Mouse (Mus musculus) neural tube, embryonic 12.5 days (tissue): Measurements from ENCODE around the gene Fam222a. TPM values are rescaled to one million over a fixed set of nuclear protein-coding genes. Genes with fewer than 3 reads are reported as not detected.
A peak's percentile ranks its signal among the peaks of the same experiment; 100 is the strongest.

Experiments
- ATAC-seq: fragments of 200-750 bp; cut with Nextera tagmentation; 2 replicates; pipeline ENCODE4 v1.8.0; 2017; ENCODE audit warnings: low read depth, mild to moderate bottlenecking, moderate TSS enrichment, moderate library complexity; ENCODE audit not compliant: low FRiP score
- H3K27ac ChIP-seq: fragments of 300-500 bp; sonication (generic); 2 replicates; pipeline ENCODE4 v1.5.1; 2016
- H3K27me3 ChIP-seq: fragments of 300-500 bp; sonication (generic); replicated peaks from 2 replicates; pipeline ENCODE4 v1.6.1; 2016; ENCODE audit warnings: mild to moderate bottlenecking
- H3K36me3 ChIP-seq: fragments of 300-500 bp; sonication (generic); 2 replicates; pipeline ENCODE4 v1.6.1; 2016; ENCODE audit warnings: mild to moderate bottlenecking
- H3K4me1 ChIP-seq: fragments of 300-500 bp; sonication (generic); 2 replicates; pipeline ENCODE4 v1.6.1; 2016
- H3K4me2 ChIP-seq: fragments of 300-500 bp; sonication (generic); replicated peaks from 2 replicates; pipeline ENCODE4 v1.6.1; 2016; ENCODE audit warnings: mild to moderate bottlenecking
- H3K4me3 ChIP-seq: fragments of 300-500 bp; sonication (generic); 2 replicates; pipeline ENCODE4 v1.5.1; 2016
- H3K9ac ChIP-seq: fragments of 300-500 bp; sonication (generic); 2 replicates; pipeline ENCODE4 v1.6.1; 2016; ENCODE audit warnings: mild to moderate bottlenecking
- H3K9me3 ChIP-seq: fragments of 300-500 bp; sonication (generic); 2 replicates; pipeline ENCODE4 v1.6.1; 2016; ENCODE audit warnings: mild to moderate bottlenecking
- WGBS: fragments of 180-500 bp; shearing (Covaris S2); methylation state at CpG from one replicate; pipeline ENCODE4 v1.1.7; 2016; 5-methylcytosine and 5-hydroxymethylcytosine counted together
- polyA plus RNA-seq: library from polyadenylated mRNA; unstranded; fragments of >200 nt; fragmentation: Nextera tagmentation; extraction: Ambion mirVana; gene quantifications from 2 replicates; pipeline ENCODE4 v1.2.1, GENCODE M21; 2016

Gene Fam222a
- polyA plus RNA-seq, result 7.2 and 8.0 TPM in 2 replicates

DNA sequence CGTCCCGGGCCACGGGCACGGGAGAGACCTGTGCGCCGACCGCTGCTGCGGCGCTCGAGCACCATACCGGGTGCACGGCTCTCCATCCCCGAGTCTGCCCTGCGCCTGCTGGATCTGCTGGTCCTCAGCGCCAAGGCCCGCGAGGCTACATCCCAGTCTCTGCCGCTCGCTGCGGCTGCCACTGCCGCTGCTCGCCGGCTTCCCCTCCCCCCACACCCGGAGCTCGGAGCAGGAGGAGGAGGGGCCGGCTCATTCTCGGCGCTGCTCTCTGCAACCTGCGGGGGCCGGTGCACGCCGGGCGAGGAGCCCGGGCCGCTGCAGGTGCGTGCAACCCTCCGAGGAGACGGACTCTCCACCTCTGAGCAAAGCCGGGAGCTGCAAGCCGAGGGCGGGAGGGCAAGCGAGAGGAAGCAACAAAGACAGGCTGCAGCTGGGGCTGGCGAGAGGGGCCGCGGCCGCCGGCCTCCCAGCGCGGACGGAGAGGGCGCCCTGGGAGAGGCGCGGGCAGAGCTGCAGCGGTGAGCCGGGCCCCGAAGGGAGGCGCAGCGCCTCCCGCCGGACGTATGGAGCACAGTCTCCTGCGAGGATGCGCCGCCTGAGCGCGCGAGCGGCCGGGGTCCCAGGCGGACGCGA lies at the start of gene Fam222a:
Fam222a (plus strand) TSS at position 452 of the 633 bp plus-strand sequence.
- peak within 1 kb of the TSS; percentile 82 for H3K9ac ChIP-seq
- no peaks in the 10 kb centered on the region for H3K36me3 ChIP-seq
- H3K27ac ChIP-seq, result peak within 1 kb of the TSS; percentile 86
- H3K4me2 ChIP-seq, result peak within 1 kb of the TSS; percentile 89
- H3K4me3 ChIP-seq, result peak within 1 kb of the TSS; percentile 60
- peak; percentile 55 for ATAC-seq
- H3K4me1 ChIP-seq, result peaks cover 43% of the 10 kb centered on the region
- peaks cover 5% of the 10 kb centered on the region; the same call in 1 of the 2 replicates for H3K27me3 ChIP-seq
- H3K9me3 ChIP-seq, result 0 out of 2 replicates have a peak, but pooled peaks cover 7% of the 10 kb centered on the region
- under 1% methylated on average over 70 of the region's 72 CpGs for WGBS

DNA sequence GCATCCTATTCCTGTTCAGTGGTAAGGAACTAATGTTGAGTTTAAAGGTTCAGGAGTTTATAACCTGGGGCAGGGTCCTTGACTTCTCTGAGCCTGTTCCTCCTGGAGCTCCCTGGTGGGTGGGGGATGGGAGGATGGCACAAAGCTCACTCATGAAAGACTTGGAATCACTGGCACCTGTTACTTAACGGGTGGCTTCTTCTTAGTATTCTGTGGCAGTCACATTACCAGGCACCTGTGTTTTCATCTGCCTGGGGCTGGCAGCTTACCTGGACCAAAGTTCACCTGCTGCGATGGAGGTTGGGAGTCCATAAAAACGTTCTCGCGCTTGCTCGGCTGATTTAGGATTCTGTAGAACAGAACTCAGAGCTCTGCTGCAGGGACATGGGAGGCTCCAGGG lies 39.5 kb upstream of the Fam222a start:
- no peak for ATAC-seq
- Histone ChIP-seq H3K36me3 (no peaks in the 10 kb centered on the region), H3K4me3 (no peak overlapping the region), H3K27ac (no peak overlapping the region), H3K9me3 (no peaks in the 10 kb centered on the region), H3K4me2 (no peak overlapping the region), H3K4me1 (no peaks in the 10 kb centered on the region), H3K27me3 (no peaks in the 10 kb centered on the region), H3K9ac (no peak overlapping the region)
- WGBS, result 91% methylated on average over 6 of the region's 6 CpGs

DNA sequence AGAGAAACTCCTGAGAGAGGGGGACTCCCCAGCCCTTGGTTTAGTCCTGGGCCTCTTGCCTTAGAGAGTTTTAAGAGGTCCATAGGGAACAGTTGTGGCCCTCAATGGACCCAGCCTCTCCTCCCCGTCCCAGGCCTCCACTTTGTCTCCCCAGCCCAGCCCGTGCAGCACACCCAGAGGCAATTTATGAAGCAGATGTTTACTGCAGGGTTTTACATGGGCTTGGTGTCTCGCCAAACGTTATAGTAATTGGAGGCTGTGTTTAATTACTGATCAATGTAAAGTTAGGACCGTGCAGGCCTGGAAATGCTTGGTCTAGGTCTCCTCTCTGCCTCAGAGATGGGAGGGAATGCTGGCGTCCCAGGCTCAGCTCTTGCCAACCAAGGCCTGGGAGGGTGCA lies 37.5 kb upstream of the Fam222a start:
- Histone ChIP-seq H3K4me3 (no peak overlapping the region), H3K4me1 (no peaks in the 10 kb centered on the region), H3K36me3 (no peaks in the 10 kb centered on the region), H3K4me2 (no peak overlapping the region), H3K27ac (no peak overlapping the region), H3K9me3 (no peaks in the 10 kb centered on the region), H3K9ac (no peak overlapping the region), H3K27me3 (no peaks in the 10 kb centered on the region)
- WGBS, result 46% methylated on average over 6 of the region's 6 CpGs
- no peak for ATAC-seq

DNA sequence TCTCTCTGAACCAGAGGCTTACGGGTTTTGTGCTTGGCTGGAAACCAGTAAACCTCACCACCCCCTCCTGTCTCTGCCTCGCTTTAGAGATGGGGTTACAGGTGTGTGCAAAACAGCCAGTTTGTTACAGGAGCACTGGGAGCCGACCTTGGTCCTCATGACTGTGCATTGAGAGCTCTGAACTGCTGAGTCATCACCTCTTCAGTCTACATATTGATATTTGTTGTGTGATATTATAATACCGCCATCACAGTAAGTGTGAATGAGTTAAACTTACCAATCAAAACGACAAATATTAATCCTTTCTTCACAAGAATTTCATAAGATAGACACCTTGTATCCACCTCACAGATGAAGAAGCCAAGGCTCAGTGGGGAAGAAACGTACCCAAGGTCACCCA lies 35.8 kb upstream of the Fam222a start:
- 78% methylated on average over 6 of the region's 6 CpGs for WGBS
- no peak overlapping the region for H3K9ac ChIP-seq
- no peaks in the 10 kb centered on the region for H3K9me3 ChIP-seq
- H3K4me2 ChIP-seq, result no peak overlapping the region
- H3K27me3 ChIP-seq, result 0 out of 2 replicates have a peak, but pooled peaks cover 10% of the 10 kb centered on the region
- no peaks in the 10 kb centered on the region for H3K4me1 ChIP-seq
- H3K4me3 ChIP-seq, result no peak overlapping the region
- no peaks in the 10 kb centered on the region for H3K36me3 ChIP-seq
- no peak for ATAC-seq
- no peak overlapping the region for H3K27ac ChIP-seq

DNA sequence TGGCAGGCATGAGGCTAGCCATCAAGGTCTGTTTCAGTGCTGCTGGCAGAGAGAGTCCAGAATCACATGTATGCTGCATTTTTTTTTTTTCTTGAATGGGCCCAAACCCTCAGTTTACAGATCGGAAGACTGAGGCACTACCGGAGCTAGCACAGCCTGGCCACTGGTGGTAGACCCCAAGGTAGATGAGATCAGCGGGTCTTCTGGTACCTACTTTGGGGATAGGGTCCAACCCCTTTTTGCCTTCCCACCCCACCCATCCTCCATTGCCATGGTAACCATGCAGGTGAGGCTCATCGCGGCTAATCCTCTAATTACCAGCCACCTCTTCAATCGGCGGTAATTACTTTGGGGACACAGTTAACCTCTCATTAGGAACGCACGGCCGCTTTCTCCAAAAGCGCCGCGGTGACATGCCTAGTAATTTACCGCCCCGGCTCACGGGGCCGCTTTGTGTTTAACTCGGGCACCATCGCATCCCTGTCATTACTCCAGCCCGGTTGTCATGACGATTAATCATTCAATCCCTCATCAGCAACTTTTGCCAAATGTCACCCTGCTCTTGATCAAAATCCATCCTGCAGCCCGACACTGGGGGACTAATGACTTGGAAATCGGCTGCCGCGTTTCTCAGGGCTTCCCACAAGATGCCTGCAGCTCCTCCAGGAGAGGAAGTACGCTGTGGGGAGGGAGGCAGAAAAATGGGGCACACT lies 30.4 kb upstream of the Fam222a start:
- H3K4me2 ChIP-seq, result peak overlapping the region; percentile 18
- no peak overlapping the region for H3K27ac ChIP-seq
- H3K4me3 ChIP-seq, result no peak overlapping the region
- ATAC-seq, result peak; percentile 44; the same call in 1 of the 2 replicates
- no peaks in the 10 kb centered on the region for H3K36me3 ChIP-seq
- H3K9me3 ChIP-seq, result no peaks in the 10 kb centered on the region
- H3K4me1 ChIP-seq, result peaks cover 17% of the 10 kb centered on the region
- peaks cover 19% of the 10 kb centered on the region for H3K27me3 ChIP-seq
- H3K9ac ChIP-seq, result no peak overlapping the region
- WGBS, result 7% methylated on average over 26 of the region's 26 CpGs

DNA sequence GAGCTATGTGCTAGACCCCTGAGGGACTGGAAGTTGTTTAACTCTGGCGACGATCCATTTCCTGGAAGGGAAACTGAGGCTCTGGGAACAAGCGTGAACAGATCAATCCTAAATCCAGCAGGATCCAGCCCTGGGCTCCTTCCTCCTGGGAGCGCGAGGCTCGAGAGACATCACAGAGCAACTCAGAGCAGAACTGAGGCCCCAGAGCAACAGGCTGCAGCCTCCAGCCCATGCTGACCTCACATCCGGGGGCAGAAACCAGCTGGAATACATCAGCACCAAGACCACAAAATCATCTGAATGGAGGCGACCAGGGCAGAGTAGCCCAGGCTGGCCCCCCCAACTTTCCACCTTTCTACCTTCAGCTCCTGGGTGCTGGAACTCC lies 29.8 kb upstream of the Fam222a start:
- 0 out of 2 replicates have a peak, but pooled peaks have one; percentile 2 for ATAC-seq
- no peaks in the 10 kb centered on the region for H3K9me3 ChIP-seq
- no peak overlapping the region for H3K4me3 ChIP-seq
- 18% methylated on average over 8 of the region's 8 CpGs for WGBS
- peaks cover 17% of the 10 kb centered on the region for H3K4me1 ChIP-seq
- H3K9ac ChIP-seq, result no peak overlapping the region
- H3K4me2 ChIP-seq, result peak overlapping the region; percentile 18
- H3K27me3 ChIP-seq, result peaks cover 19% of the 10 kb centered on the region
- no peaks in the 10 kb centered on the region for H3K36me3 ChIP-seq
- no peak overlapping the region for H3K27ac ChIP-seq

DNA sequence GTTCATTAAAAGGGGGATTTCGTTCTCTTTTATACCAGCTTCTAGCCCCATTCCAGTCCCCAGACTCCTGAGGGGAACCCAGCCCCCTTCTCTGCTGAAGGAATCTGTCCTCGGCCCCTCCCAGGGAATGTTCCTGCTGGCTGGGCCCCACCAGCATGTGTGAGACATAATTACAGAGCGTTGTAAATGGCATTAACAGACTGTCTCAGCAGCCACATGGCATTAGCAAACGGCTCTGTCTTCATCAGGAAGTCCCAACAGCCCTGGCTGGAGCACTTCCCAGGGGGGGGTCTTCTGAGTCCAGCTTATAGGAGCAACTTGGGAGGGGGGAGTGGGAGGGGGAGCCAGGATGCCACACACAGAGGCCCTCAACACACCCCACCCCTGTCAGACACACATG lies 29.1 kb upstream of the Fam222a start:
- Histone ChIP-seq H3K27ac (no peak overlapping the region), H3K9me3 (0 out of 2 replicates have a peak, but pooled peaks cover 1% of the 10 kb centered on the region), H3K9ac (no peak overlapping the region), H3K4me2 (no peak overlapping the region), H3K36me3 (no peaks in the 10 kb centered on the region), H3K27me3 (peaks cover 19% of the 10 kb centered on the region), H3K4me3 (no peak overlapping the region), H3K4me1 (peaks cover 17% of the 10 kb centered on the region)
- no peak for ATAC-seq
- 16% methylated on average over 4 of the region's 4 CpGs for WGBS

DNA sequence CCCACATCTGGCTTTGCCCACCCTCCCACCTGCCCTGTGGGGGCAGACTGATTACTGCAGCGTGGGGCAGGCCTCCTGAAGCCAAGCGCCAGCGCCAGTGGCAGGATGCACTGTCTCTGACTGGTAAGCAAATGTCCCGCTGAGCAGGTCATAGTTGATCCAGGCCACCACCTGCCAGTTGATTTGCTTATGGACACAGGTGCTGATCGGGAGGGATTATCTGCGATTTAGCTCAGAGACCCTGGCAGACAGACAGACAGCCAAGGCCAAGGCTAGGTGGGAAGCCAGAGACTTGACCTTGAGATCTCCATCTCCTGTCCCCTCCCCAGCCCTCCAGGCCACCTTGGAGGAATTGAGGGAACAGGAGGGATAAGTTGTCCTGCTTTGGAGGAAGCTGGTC lies 28.1 kb upstream of the Fam222a start:
- WGBS, result 70% methylated on average over 6 of the region's 6 CpGs
- H3K36me3 ChIP-seq, result no peaks in the 10 kb centered on the region
- no peak overlapping the region for H3K9ac ChIP-seq

DNA sequence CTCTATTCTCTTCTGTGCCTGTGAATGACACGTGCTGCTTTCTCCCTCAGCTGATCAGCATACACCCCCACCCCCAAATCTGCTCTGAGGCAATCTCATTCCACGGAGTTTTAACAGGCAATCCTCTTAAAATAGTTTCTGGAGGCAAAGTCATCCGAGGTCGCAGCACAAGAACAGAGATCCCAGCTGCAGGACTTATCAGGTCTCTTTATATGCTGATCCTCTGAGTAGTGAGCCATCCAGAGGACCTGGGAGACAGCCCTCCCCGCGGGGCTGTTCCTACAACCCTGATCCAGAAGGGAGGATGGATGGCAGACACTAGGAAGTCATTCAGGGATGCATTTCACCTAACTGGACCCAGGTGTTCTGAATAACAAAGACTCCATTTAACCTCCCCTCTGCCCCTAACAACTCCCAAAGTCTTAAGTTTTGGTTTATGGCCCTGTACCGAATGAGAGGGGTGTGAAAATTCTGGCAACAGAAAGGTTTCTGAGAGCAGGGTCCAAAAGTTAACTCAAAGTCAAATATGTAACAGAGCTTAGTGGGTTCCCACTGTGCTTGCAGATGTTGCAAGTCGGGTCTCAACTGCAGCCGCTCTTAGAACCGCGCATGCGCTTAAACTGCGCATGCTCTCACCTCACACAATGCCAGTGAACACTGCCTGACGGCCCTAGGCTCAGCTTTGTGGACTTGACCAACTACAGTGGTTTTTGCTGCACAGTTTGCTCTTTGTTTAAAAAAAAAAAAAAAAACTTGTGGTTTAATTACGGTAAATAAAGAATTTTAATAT lies 26.0 kb upstream of the Fam222a start:
- Histone ChIP-seq H3K4me2 (no peak overlapping the region), H3K4me1 (peaks cover 17% of the 10 kb centered on the region), H3K27ac (no peak overlapping the region), H3K27me3 (peaks cover 11% of the 10 kb centered on the region), H3K4me3 (no peak overlapping the region), H3K9me3 (0 out of 2 replicates have a peak, but pooled peaks cover 4% of the 10 kb centered on the region), H3K36me3 (no peaks in the 10 kb centered on the region), H3K9ac (no peak overlapping the region)
- no peak for ATAC-seq
- 29% methylated on average over 15 of the region's 15 CpGs for WGBS

More for the DNA sequence above, 28.1 kb upstream of the Fam222a start:
- H3K27ac ChIP-seq, result no peak overlapping the region
- peaks cover 19% of the 10 kb centered on the region for H3K27me3 ChIP-seq
- H3K4me3 ChIP-seq, result no peak overlapping the region
- H3K4me1 ChIP-seq, result peaks cover 17% of the 10 kb centered on the region
- H3K9me3 ChIP-seq, result 0 out of 2 replicates have a peak, but pooled peaks cover 4% of the 10 kb centered on the region
- no peak overlapping the region for H3K4me2 ChIP-seq
- no peak for ATAC-seq

DNA sequence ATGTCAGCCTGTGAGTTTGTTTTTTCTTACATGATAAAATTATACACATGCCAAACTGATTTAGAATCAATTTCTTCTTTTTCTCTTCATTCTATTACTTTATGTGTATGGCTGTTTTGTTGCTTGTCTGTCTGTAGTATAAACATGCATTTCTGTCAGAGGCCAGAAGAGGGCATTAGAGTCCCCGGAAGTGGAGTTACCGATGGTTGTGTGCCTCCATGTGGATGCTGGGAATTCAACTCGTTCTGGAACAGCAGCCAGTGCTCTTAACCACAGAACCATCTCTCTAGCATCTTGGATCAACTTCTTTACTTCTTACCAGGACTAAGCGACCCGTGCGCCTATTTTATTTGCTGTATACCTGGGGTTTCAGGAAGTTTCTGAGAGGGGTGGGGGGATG lies 24.2 kb upstream of the Fam222a start:
- Histone ChIP-seq H3K9ac (no peak overlapping the region), H3K27ac (no peak overlapping the region), H3K9me3 (0 out of 2 replicates have a peak, but pooled peaks cover 4% of the 10 kb centered on the region), H3K4me2 (no peak overlapping the region), H3K27me3 (peaks cover 4% of the 10 kb centered on the region; the same call in 1 of the 2 replicates), H3K4me1 (peaks cover 4% of the 10 kb centered on the region), H3K36me3 (no peaks in the 10 kb centered on the region), H3K4me3 (no peak overlapping the region)
- ATAC-seq, result no peak
- 93% methylated on average over 6 of the region's 6 CpGs for WGBS

DNA sequence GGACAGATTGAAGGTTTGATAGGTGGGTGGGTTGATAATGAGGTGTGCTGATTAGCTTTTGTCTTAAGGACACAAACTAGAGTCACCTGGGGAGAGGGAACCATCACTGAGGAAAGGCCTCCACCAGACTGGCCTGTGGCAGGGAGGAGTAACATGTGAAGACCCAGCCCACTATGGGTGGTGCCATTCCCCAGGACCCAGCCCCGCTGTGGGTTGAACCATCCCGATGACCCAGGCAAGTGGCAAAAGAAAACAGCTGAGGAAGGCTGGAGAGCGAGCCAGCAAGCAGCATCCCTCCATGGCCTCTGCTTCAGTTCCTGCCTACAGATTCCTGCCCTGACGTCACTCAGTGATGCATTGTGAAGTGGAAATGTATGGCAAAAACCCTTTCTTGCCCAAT lies 23.6 kb upstream of the Fam222a start:
- H3K9ac ChIP-seq, result no peak overlapping the region

DNA sequence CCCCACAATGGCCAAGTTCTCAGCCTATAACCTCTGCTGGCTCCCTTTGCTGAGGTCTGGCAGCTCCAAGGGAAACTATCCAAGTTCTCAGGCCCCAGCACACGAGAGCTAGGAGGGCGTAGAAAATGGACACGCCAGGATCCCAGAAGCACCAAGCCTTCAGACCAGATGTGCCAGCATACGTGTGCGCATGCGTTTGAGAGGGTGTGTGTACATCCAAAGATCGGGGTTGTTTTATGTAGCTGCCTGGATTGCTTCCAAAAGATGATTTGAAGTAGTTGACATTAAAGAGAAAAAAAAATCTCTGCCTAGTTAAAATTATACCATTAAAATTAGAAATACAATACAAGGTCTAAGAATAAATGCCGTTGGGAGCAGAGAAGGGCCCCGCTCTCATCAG lies 22.7 kb upstream of the Fam222a start:
- no peak for ATAC-seq
- Histone ChIP-seq H3K27ac (no peak overlapping the region), H3K4me1 (peaks cover 4% of the 10 kb centered on the region; the same call in 1 of the 2 replicates), H3K4me2 (no peak overlapping the region), H3K36me3 (no peaks in the 10 kb centered on the region), H3K27me3 (no peaks in the 10 kb centered on the region), H3K4me3 (no peak overlapping the region), H3K9me3 (0 out of 2 replicates have a peak, but pooled peaks cover 4% of the 10 kb centered on the region), H3K9ac (no peak overlapping the region)
- WGBS, result 82% methylated on average over 9 of the region's 9 CpGs

More for the DNA sequence above, 23.6 kb upstream of the Fam222a start:
- Histone ChIP-seq H3K4me3 (no peak overlapping the region), H3K4me1 (no peaks in the 10 kb centered on the region), H3K9me3 (0 out of 2 replicates have a peak, but pooled peaks cover 4% of the 10 kb centered on the region), H3K4me2 (no peak overlapping the region), H3K36me3 (no peaks in the 10 kb centered on the region), H3K27ac (no peak overlapping the region), H3K27me3 (no peaks in the 10 kb centered on the region; the same call in 1 of the 2 replicates)
- ATAC-seq, result no peak
- WGBS, result 88% methylated on average over 4 of the region's 4 CpGs
